Mouse (Mus musculus) liver, embryonic 15.5 days (tissue): Measurements from ENCODE around the gene Hsd11b2. TPM values are rescaled to one million over a fixed set of nuclear protein-coding genes. Genes with fewer than 3 reads are reported as not detected.
"Not testable (repeated sequence)": the region's sequence is repeated elsewhere in the genome, so short reads cannot be mapped to it uniquely, and the experiment has no call there.

ENCODE experiments used
- ATAC-seq: fragments of 200-750 bp; cut with Nextera tagmentation; 2 replicates; pipeline ENCODE4 v1.8.0; 2017; ENCODE audit warnings: moderate number of reproducible peaks, mild to moderate bottlenecking, moderate library complexity; ENCODE audit not compliant: insufficient read depth
- H3K27ac ChIP-seq: fragments of 300-500 bp; sonication (generic); replicated peaks from 2 replicates; pipeline ENCODE4 v1.5.1; 2015; ENCODE audit warnings: mild to moderate bottlenecking, inconsistent platforms
- H3K27me3 ChIP-seq: fragments of 300-500 bp; sonication (generic); 2 replicates; pipeline ENCODE4 v1.6.1; 2015; ENCODE audit warnings: mild to moderate bottlenecking, inconsistent platforms
- H3K36me3 ChIP-seq: fragments of 300-500 bp; sonication (generic); replicated peaks from 2 replicates; pipeline ENCODE4 v1.6.1; 2015; ENCODE audit warnings: moderate library complexity, mild to moderate bottlenecking, inconsistent platforms
- H3K4me1 ChIP-seq: fragments of 300-500 bp; sonication (generic); replicated peaks from 2 replicates; pipeline ENCODE4 v1.6.1; 2015; ENCODE audit warnings: inconsistent platforms
- H3K4me2 ChIP-seq: fragments of 300-500 bp; sonication (generic); 2 replicates; pipeline ENCODE4 v1.6.1; 2015; ENCODE audit warnings: moderate library complexity, mild to moderate bottlenecking, inconsistent platforms
- H3K4me3 ChIP-seq: fragments of 300-500 bp; sonication (generic); replicated peaks from 2 replicates; pipeline ENCODE4 v1.5.1; 2015; ENCODE audit warnings: mild to moderate bottlenecking, inconsistent platforms
- H3K9ac ChIP-seq: fragments of 300-500 bp; sonication (generic); 2 replicates; pipeline ENCODE4 v1.6.1; 2015; ENCODE audit warnings: moderate library complexity, mild to moderate bottlenecking, inconsistent platforms
- H3K9me3 ChIP-seq: fragments of 300-500 bp; sonication (generic); replicated peaks from 2 replicates; pipeline ENCODE4 v1.6.1; 2016; ENCODE audit warnings: inconsistent platforms
- WGBS: fragments of 180-500 bp; shearing (Covaris S2); methylation state at CpG from one replicate; pipeline ENCODE4 v1.1.7; 2015; ENCODE audit warnings: mixed read lengths; ENCODE audit not compliant: insufficient replicate concordance; 5-methylcytosine and 5-hydroxymethylcytosine counted together
- polyA plus RNA-seq: library from polyadenylated mRNA; unstranded; fragments of >200 nt; fragmentation: Nextera tagmentation; extraction: Ambion mirVana; gene quantifications from 2 replicates; pipeline ENCODE4 v1.2.1, GENCODE M21; 2015

Gene Hsd11b2
- polyA plus RNA-seq, 1 experiment from 2014 or later: 0.58 TPM

DNA sequence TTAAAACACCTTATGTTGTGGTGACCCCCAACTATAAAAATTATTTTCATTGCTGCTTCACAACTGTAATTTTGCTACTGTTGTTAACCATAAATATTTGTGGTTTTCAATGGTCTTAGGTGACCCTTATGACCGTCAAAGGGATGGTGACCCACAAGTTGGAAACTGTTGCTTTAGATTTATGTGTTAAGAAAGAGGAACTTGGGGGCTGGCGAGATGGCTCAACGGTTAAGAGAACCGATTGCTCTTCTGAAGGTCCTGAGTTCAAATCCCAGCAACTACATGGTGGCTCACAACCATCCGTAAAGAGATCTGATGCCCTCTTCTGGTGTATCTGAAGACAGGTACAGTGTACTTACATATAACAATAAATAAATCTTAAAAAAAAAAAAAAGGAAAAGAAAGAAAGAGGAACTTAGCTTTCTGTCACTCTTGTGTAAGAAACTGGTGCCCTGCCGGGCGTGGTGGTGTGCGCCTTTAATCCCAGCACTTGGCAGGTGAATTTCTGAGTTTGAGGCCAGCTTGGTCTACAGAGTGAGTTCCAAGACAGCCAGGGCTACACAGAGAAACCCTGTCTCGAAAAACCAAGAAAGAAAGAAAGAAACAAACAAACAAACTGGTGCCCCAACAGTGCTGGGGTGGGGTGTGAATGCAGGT is 46.1 kb downstream of the Hsd11b2 start:
- H3K4me1 ChIP-seq: peaks cover 50% of the 10 kb centered on the region
- WGBS: 25% methylated on average over 9 of the region's 9 CpGs

DNA sequence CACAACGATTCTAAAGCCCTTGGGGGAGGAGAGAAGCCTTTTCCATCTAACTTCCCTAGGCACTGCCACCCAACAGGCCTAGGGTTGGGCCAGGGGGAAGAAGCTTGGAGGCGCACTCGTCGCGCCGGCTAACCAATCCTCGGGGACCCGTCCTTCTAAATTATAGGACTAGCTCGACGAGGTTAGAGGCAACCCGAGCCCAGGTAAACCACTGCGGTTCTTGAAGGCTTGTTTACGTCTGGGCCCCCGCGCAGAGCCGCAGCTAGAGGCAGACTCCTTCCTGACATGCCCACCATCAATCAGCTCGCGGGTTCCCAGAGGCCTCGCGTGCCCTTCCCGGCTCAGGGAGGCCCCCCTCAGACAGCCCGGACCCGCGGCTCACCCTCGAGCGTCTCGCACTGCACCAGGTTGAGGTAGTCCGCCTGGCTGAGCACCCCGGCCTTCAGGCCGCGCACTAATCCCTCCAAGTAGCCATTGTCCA is 46.9 kb downstream of the Hsd11b2 start:
- Histone ChIP-seq H3K4me3 (peak overlapping the region; percentile 89), H3K4me1 (peaks cover 50% of the 10 kb centered on the region), H3K4me2 (peak overlapping the region; percentile 94), H3K9ac (peak overlapping the region; percentile 97), H3K27me3 (peaks cover 7% of the 10 kb centered on the region; the same call in 1 of the 2 replicates), H3K27ac (peak overlapping the region; percentile 90), H3K9me3 (no peaks in the 10 kb centered on the region), H3K36me3 (peaks cover 11% of the 10 kb centered on the region)
- peak; percentile 61 for ATAC-seq
- under 1% methylated on average over 31 of the region's 31 CpGs for WGBS

More for the DNA sequence above, 46.1 kb downstream of the Hsd11b2 start:
- H3K27me3 ChIP-seq, ATAC-seq, H3K9me3 ChIP-seq: not testable (repeated sequence)
- H3K4me2 ChIP-seq: peak overlapping the region; percentile 94
- peak overlapping the region; percentile 89 for H3K4me3 ChIP-seq
- H3K27ac ChIP-seq: peak overlapping the region; percentile 90
- peak overlapping the region; percentile 97 for H3K9ac ChIP-seq
- H3K36me3 ChIP-seq: peaks cover 17% of the 10 kb centered on the region

DNA sequence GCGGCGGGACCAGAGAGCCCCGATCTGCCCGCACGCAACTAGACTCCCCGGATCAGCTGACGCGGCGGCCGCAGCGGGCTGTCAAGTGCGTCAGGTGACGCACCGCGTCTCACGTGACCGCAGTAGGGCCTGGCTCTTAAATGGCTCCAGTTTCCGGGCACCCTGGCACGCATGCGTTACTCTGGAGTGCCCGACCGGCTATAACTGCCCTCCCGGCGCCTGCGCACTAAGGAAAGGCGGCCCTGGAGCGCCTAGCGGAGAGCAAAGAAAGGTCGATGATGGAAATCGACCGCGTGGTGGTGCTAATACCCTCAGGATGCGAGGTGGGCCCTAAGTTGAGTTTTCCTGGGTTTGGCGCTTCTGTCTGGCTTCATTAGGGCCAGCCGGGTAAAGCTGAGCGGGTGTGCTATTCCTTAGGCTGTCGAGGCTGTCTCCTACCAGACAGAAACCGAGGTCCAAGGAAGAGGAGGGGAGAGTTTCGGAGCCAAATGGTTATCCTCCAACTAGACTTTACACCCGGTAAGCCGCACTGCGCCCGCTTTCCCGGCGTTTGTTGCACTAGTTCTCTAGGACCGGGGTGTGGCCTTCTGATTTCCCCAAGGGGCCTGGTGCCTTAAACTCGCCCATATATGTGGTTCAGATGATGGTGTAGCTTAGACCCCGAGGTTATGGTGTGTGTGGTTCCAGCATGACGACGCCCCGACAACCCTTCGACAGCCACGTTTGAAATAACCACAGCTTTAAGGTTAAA is 47.6 kb downstream of the Hsd11b2 start, which contains the start of gene Atp6v0d1:
Gene Atp6v0d1 (minus strand): TSS at position 96 of the 751 bp plus-strand sequence.
- Histone ChIP-seq H3K9ac (peak within 1 kb of the TSS; percentile 97), H3K4me1 (peaks cover 50% of the 10 kb centered on the region), H3K9me3 (no peaks in the 10 kb centered on the region), H3K27ac (peak within 1 kb of the TSS; percentile 90), H3K27me3 (peaks cover 7% of the 10 kb centered on the region; the same call in 1 of the 2 replicates), H3K4me2 (peak within 1 kb of the TSS; percentile 94), H3K4me3 (peak within 1 kb of the TSS; percentile 89), H3K36me3 (peaks cover 10% of the 10 kb centered on the region)
- peak; percentile 98 for ATAC-seq
- WGBS: 2% methylated on average over 53 of the region's 53 CpGs

DNA sequence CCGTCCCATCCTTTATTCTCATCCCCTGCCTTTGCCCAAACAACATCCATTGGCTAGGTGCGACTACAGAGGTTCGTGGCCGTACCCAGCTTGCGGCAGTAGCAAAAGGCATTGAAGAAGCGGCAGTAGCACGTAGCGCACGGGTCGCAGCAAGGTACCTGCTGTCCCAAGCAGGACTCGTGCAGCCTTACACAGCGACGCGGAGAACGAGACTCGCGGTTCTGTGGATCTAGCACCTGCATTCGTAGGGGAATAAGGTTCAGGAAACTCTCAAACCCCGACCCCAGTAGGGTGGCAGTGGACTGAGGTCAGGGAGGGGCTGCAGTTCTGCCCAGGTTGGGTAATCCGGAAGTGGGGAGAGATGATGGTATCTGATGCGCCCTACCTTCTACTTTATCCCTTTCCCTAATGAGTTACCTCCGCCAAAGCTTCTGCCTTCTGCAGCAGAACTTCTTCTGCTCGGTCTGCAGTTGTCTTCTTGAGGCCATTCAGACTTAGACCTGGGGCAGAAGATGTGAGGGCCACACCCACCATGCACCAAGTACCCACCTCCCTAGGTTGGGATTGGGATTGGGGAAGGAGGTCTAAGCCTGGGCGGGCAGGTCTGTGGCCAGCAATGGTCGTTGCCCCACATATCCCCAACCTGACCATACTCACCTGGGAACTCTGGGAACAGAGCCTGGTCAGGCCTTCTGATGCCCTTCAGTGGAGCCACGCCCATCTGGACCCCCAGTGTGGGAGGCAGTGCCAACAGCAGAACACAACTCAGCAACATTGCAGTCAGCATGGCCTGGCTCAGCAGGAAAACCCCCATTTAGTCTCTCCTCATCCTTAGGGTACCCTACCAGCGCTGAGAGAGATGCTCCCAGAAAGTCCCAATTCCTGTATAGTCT is 48.4 kb downstream of the Hsd11b2 start:
- peaks cover 9% of the 10 kb centered on the region for H3K36me3 ChIP-seq
- H3K9ac ChIP-seq: peak overlapping the region; percentile 60
- H3K4me2 ChIP-seq: peak overlapping the region; percentile 94
- H3K9me3 ChIP-seq: no peaks in the 10 kb centered on the region
- H3K27ac ChIP-seq: peak overlapping the region; percentile 80
- peaks cover 43% of the 10 kb centered on the region for H3K4me1 ChIP-seq
- peaks cover 7% of the 10 kb centered on the region; the same call in 1 of the 2 replicates for H3K27me3 ChIP-seq
- H3K4me3 ChIP-seq: peak overlapping the region; percentile 89
- WGBS: 26% methylated on average over 27 of the region's 27 CpGs
- ATAC-seq: 0 out of 2 replicates have a peak, but pooled peaks have one; percentile 1

DNA sequence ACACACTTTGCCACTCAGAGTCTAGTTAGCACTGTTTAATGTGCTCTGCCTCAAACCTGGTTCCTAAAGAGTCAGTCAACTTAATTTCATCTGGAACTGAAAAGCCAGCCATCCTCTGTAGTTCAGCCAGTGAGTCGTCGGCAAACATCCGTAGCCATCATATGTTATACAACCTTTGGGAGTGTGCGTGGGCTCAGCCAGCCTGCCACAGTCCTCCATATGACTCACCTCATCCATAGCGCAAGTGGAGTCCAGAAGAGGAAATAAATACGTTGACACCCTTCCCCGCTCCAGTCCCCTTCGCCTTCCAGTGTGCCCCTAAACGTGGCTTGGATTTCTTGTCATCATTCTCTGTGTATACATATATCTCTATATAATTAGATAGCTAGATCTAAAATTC is 53.3 kb downstream of the Hsd11b2 start:
- Histone ChIP-seq H3K4me3 (no peak overlapping the region), H3K4me1 (peaks cover 7% of the 10 kb centered on the region), H3K9ac (no peak overlapping the region), H3K4me2 (no peak overlapping the region), H3K36me3 (no peaks in the 10 kb centered on the region), H3K27me3 (peaks cover 7% of the 10 kb centered on the region; the same call in 1 of the 2 replicates), H3K27ac (no peak overlapping the region), H3K9me3 (no peaks in the 10 kb centered on the region)
- 73% methylated on average over 9 of the region's 9 CpGs for WGBS
- no peak for ATAC-seq

DNA sequence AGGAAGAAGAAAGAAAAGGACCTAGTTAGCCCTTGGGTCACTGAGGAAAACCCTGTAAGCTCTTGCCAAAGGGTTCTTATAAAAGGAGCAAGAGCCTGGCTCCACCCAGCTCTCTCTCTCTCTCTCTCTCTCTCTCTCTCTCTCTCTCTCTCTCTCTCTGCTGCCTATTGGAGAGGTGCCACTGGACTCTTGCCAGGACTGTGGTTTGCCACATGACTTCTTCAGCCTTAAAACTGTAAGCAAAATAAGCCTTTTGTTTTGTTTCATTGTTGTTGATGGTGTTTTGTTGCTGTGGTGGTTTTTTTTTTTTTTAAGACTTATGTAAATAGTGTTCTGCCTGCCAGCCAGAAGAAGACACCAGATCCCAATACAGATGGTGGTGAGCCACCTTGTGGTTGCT is 54.9 kb downstream of the Hsd11b2 start:
- no peak overlapping the region for H3K9ac ChIP-seq
- H3K27me3 ChIP-seq: no peaks in the 10 kb centered on the region
- H3K27ac ChIP-seq: no peak overlapping the region
- no peaks in the 10 kb centered on the region for H3K9me3 ChIP-seq
- no peak for ATAC-seq
- H3K4me1 ChIP-seq: no peaks in the 10 kb centered on the region
- H3K4me2 ChIP-seq: no peak overlapping the region
- H3K36me3 ChIP-seq: no peaks in the 10 kb centered on the region
- H3K4me3 ChIP-seq: no peak overlapping the region

Other genes starting within 250 kb of the Hsd11b2 start
- not detected in 2 replicates for gene Hsf4, start 249.0 kb upstream of the Hsd11b2 start, polyA plus RNA-seq
- gene Nol3, start 242.6 kb upstream of the Hsd11b2 start, polyA plus RNA-seq: 0.22 and 0.30 TPM in 2 replicates
- 0.59 and 0.68 TPM in 2 replicates for gene 4931428F04Rik, start 228.9 kb upstream of the Hsd11b2 start, polyA plus RNA-seq
- 6.0 and 6.7 TPM in 2 replicates for gene Exoc3l, start 222.7 kb upstream of the Hsd11b2 start, polyA plus RNA-seq
- gene E2f4, start 221.1 kb upstream of the Hsd11b2 start, polyA plus RNA-seq: 197 and 211 TPM in 2 replicates
- gene Elmo3, start 213.2 kb upstream of the Hsd11b2 start, polyA plus RNA-seq: 3.4 and 4.4 TPM in 2 replicates
- gene Lrrc29, start 192.5 kb upstream of the Hsd11b2 start, polyA plus RNA-seq: 10.4 and 11.8 TPM in 2 replicates
- gene Tmem208, start 192.4 kb upstream of the Hsd11b2 start, polyA plus RNA-seq: 91.2 and 91.8 TPM in 2 replicates
- 0.53 and 0.70 TPM in 2 replicates for gene Fhod1, start 170.8 kb upstream of the Hsd11b2 start, polyA plus RNA-seq
- gene Slc9a5, start 169.9 kb upstream of the Hsd11b2 start, polyA plus RNA-seq: 0.13 TPM in 2 replicates
- gene Plekhg4, start 145.5 kb upstream of the Hsd11b2 start, polyA plus RNA-seq: not detected in 2 replicates
- not detected in 2 replicates for gene Kctd19, start 105.3 kb upstream of the Hsd11b2 start, polyA plus RNA-seq
- 0.12 and 0.13 TPM in 2 replicates for gene Lrrc36, start 105.2 kb upstream of the Hsd11b2 start, polyA plus RNA-seq
- 3.1 and 4.8 TPM in 2 replicates for gene Tppp3, start 47.2 kb upstream of the Hsd11b2 start, polyA plus RNA-seq
- 1.9 and 2.3 TPM in 2 replicates for gene Zdhhc1, start 21.9 kb upstream of the Hsd11b2 start, polyA plus RNA-seq
- 52.4 and 59.4 TPM in 2 replicates for gene Atp6v0d1, start 47.3 kb downstream of the Hsd11b2 start, polyA plus RNA-seq
- gene Ripor1, start 86.5 kb downstream of the Hsd11b2 start, polyA plus RNA-seq: 7.1 and 7.2 TPM in 2 replicates
- gene Ctcf, start 117.8 kb downstream of the Hsd11b2 start, polyA plus RNA-seq: 62.0 and 63.5 TPM in 2 replicates
- 0.18 TPM in 1 of 2 replicates, not detected in the other for gene Agrp, start 118.6 kb downstream of the Hsd11b2 start, polyA plus RNA-seq
- gene Carmil2, start 167.5 kb downstream of the Hsd11b2 start, polyA plus RNA-seq: 0.35 and 0.74 TPM in 2 replicates
- 22.4 and 23.6 TPM in 2 replicates for gene Acd, start 182.3 kb downstream of the Hsd11b2 start, polyA plus RNA-seq
- 6.1 and 6.3 TPM in 2 replicates for gene Pard6a, start 182.4 kb downstream of the Hsd11b2 start, polyA plus RNA-seq
- not detected in 2 replicates for gene 4933405L10Rik, start 188.9 kb downstream of the Hsd11b2 start, polyA plus RNA-seq
- gene Enkd1, start 189.5 kb downstream of the Hsd11b2 start, polyA plus RNA-seq: 4.4 and 5.2 TPM in 2 replicates
- 1.8 and 2.3 TPM in 2 replicates for gene Gfod2, start 239.9 kb downstream of the Hsd11b2 start, polyA plus RNA-seq